Mouse (Mus musculus): Measurements from ENCODE around the gene Fam173a. TPM values are rescaled to one million over a fixed set of nuclear protein-coding genes. Genes with fewer than 3 reads are reported as not detected.

Gene Fam173a
- polyA plus RNA-seq (2014; fragmentation: Illumina TruSeq; extraction: RNeasy Lipid Tissue Mini Kit (QIAGEN cat#74804); ENCODE audit: low read depth, low replicate concordance), result 85.6 TPM

GRCm38 (mm10) chr17:25792615-25793014 is at the start of gene Fam173a:
TSS of gene Fam173a (minus strand) at chr17:25792901.

GRCm38 (mm10) chr17:25841117-25841880 is 48.6 kb upstream of the Fam173a start, which contains the start of gene Gm20683:
TSS of gene Gm20683 (minus strand) at chr17:25841763.

GRCm38 (mm10) chr17:25837076-25837410 is 44.3 kb upstream of the Fam173a start, which contains the start of gene Rhbdl1:
TSS of gene Rhbdl1 (minus strand) at chr17:25837295.

GRCm38 (mm10) chr17:25833291-25833663 is 40.6 kb upstream of the Fam173a start, which contains the start of gene Stub1:
TSS of gene Stub1 (minus strand) at chr17:25833404.

GRCm38 (mm10) chr17:25828712-25829557 is 36.2 kb upstream of the Fam173a start, which contains the start of gene Jmjd8:
TSS of gene Jmjd8 (plus strand) at chr17:25828867.

GRCm38 (mm10) chr17:25823452-25823851 is 30.8 kb upstream of the Fam173a start, which contains the start of gene Wdr24:
TSS of gene Wdr24 (plus strand) at chr17:25823627.

GRCm38 (mm10) chr17:25808789-25809605 is 16.3 kb upstream of the Fam173a start, which contains the start of gene Fbxl16:
TSS of gene Fbxl16 (plus strand) at chr17:25809085.

GRCm38 (mm10) chr17:25796951-25797369 is 4.3 kb upstream of the Fam173a start, which contains the start of gene Metrn:
TSS of gene Metrn (minus strand) at chr17:25797136.

GRCm38 (mm10) chr17:25795609-25796092 is 3.0 kb upstream of the Fam173a start, which contains the start of gene AC134908.4:
TSS of gene AC134908.4 (minus strand) at chr17:25795659.

GRCm38 (mm10) chr17:25786280-25786679 is 6.4 kb downstream of the Fam173a start, which contains the start of gene Ccdc78:
TSS of gene Ccdc78 (plus strand) at chr17:25786580.

GRCm38 (mm10) chr17:25785281-25785745 is 7.4 kb downstream of the Fam173a start, which contains the start of gene Haghl:
TSS of gene Haghl (minus strand) at chr17:25785673.

GRCm38 (mm10) chr17:25773549-25774120 is 19.1 kb downstream of the Fam173a start, which contains the start of gene Narfl:
TSS of gene Narfl (plus strand) at chr17:25773776.

GRCm38 (mm10) chr17:25754241-25754640 is 38.5 kb downstream of the Fam173a start, which contains the start of gene Msln:
TSS of gene Msln (minus strand) at chr17:25754378.

Other genes with a start within 250 kb of the Fam173a start
- 0.60 TPM for gene Sox8, start 222.2 kb downstream of the Fam173a start, polyA plus RNA-seq (2014; fragmentation: Illumina TruSeq; extraction: RNeasy Lipid Tissue Mini Kit (QIAGEN cat#74804); ENCODE audit: low read depth, low replicate concordance)
- gene Lmf1, start 213.8 kb downstream of the Fam173a start, polyA plus RNA-seq (2014; fragmentation: Illumina TruSeq; extraction: RNeasy Lipid Tissue Mini Kit (QIAGEN cat#74804); ENCODE audit: low read depth, low replicate concordance), result 20.8 TPM
- gene Gng13, start 75.7 kb downstream of the Fam173a start, polyA plus RNA-seq (2014; fragmentation: Illumina TruSeq; extraction: RNeasy Lipid Tissue Mini Kit (QIAGEN cat#74804); ENCODE audit: low read depth, low replicate concordance), result not detected
- 1.7 TPM for gene Chtf18, start 65.5 kb downstream of the Fam173a start, polyA plus RNA-seq (2014; fragmentation: Illumina TruSeq; extraction: RNeasy Lipid Tissue Mini Kit (QIAGEN cat#74804); ENCODE audit: low read depth, low replicate concordance)
- gene Rpusd1, start 65.2 kb downstream of the Fam173a start, polyA plus RNA-seq (2014; fragmentation: Illumina TruSeq; extraction: RNeasy Lipid Tissue Mini Kit (QIAGEN cat#74804); ENCODE audit: low read depth, low replicate concordance), result 10.7 TPM
- 0.11 TPM for gene Mslnl, start 56.9 kb downstream of the Fam173a start, polyA plus RNA-seq (2014; fragmentation: Illumina TruSeq; extraction: RNeasy Lipid Tissue Mini Kit (QIAGEN cat#74804); ENCODE audit: low read depth, low replicate concordance)
- gene Msln, start 38.5 kb downstream of the Fam173a start, polyA plus RNA-seq (2014; fragmentation: Illumina TruSeq; extraction: RNeasy Lipid Tissue Mini Kit (QIAGEN cat#74804); ENCODE audit: low read depth, low replicate concordance), result 26.3 TPM
- gene Narfl, start 19.1 kb downstream of the Fam173a start, polyA plus RNA-seq (2014; fragmentation: Illumina TruSeq; extraction: RNeasy Lipid Tissue Mini Kit (QIAGEN cat#74804); ENCODE audit: low read depth, low replicate concordance), result 17.1 TPM
- gene Haghl, start 7.2 kb downstream of the Fam173a start, polyA plus RNA-seq (2014; fragmentation: Illumina TruSeq; extraction: RNeasy Lipid Tissue Mini Kit (QIAGEN cat#74804); ENCODE audit: low read depth, low replicate concordance), result 27.9 TPM
- 0.32 TPM for gene Ccdc78, start 6.3 kb downstream of the Fam173a start, polyA plus RNA-seq (2014; fragmentation: Illumina TruSeq; extraction: RNeasy Lipid Tissue Mini Kit (QIAGEN cat#74804); ENCODE audit: low read depth, low replicate concordance)
- not detected for gene AC134908.4, start 2.8 kb upstream of the Fam173a start, polyA plus RNA-seq (2014; fragmentation: Illumina TruSeq; extraction: RNeasy Lipid Tissue Mini Kit (QIAGEN cat#74804); ENCODE audit: low read depth, low replicate concordance)
- 10.5 TPM for gene Metrn, start 4.2 kb upstream of the Fam173a start, polyA plus RNA-seq (2014; fragmentation: Illumina TruSeq; extraction: RNeasy Lipid Tissue Mini Kit (QIAGEN cat#74804); ENCODE audit: low read depth, low replicate concordance)
- 0.35 TPM for gene Fbxl16, start 16.2 kb upstream of the Fam173a start, polyA plus RNA-seq (2014; fragmentation: Illumina TruSeq; extraction: RNeasy Lipid Tissue Mini Kit (QIAGEN cat#74804); ENCODE audit: low read depth, low replicate concordance)
- gene Wdr24, start 30.7 kb upstream of the Fam173a start, polyA plus RNA-seq (2014; fragmentation: Illumina TruSeq; extraction: RNeasy Lipid Tissue Mini Kit (QIAGEN cat#74804); ENCODE audit: low read depth, low replicate concordance), result 14.1 TPM
- 62.1 TPM for gene Jmjd8, start 36.0 kb upstream of the Fam173a start, polyA plus RNA-seq (2014; fragmentation: Illumina TruSeq; extraction: RNeasy Lipid Tissue Mini Kit (QIAGEN cat#74804); ENCODE audit: low read depth, low replicate concordance)
- gene Stub1, start 40.5 kb upstream of the Fam173a start, polyA plus RNA-seq (2014; fragmentation: Illumina TruSeq; extraction: RNeasy Lipid Tissue Mini Kit (QIAGEN cat#74804); ENCODE audit: low read depth, low replicate concordance), result 137 TPM
- 43.9 TPM for gene Rhbdl1, start 44.4 kb upstream of the Fam173a start, polyA plus RNA-seq (2014; fragmentation: Illumina TruSeq; extraction: RNeasy Lipid Tissue Mini Kit (QIAGEN cat#74804); ENCODE audit: low read depth, low replicate concordance)
- gene Gm20683, start 48.9 kb upstream of the Fam173a start, polyA plus RNA-seq (2014; fragmentation: Illumina TruSeq; extraction: RNeasy Lipid Tissue Mini Kit (QIAGEN cat#74804); ENCODE audit: low read depth, low replicate concordance), result 17.7 TPM
- gene Rhot2, start 52.0 kb upstream of the Fam173a start, polyA plus RNA-seq (2014; fragmentation: Illumina TruSeq; extraction: RNeasy Lipid Tissue Mini Kit (QIAGEN cat#74804); ENCODE audit: low read depth, low replicate concordance), result 37.8 TPM
- gene Wdr90, start 68.6 kb upstream of the Fam173a start, polyA plus RNA-seq (2014; fragmentation: Illumina TruSeq; extraction: RNeasy Lipid Tissue Mini Kit (QIAGEN cat#74804); ENCODE audit: low read depth, low replicate concordance), result 12.3 TPM
- gene Mcrip2, start 75.9 kb upstream of the Fam173a start, polyA plus RNA-seq (2014; fragmentation: Illumina TruSeq; extraction: RNeasy Lipid Tissue Mini Kit (QIAGEN cat#74804); ENCODE audit: low read depth, low replicate concordance), result 30.4 TPM
- 50.1 TPM for gene Mettl26, start 82.2 kb upstream of the Fam173a start, polyA plus RNA-seq (2014; fragmentation: Illumina TruSeq; extraction: RNeasy Lipid Tissue Mini Kit (QIAGEN cat#74804); ENCODE audit: low read depth, low replicate concordance)
- gene Wfikkn1, start 88.0 kb upstream of the Fam173a start, polyA plus RNA-seq (2014; fragmentation: Illumina TruSeq; extraction: RNeasy Lipid Tissue Mini Kit (QIAGEN cat#74804); ENCODE audit: low read depth, low replicate concordance), result 1.1 TPM
- 22.5 TPM for gene Rab40c, start 126.8 kb upstream of the Fam173a start, polyA plus RNA-seq (2014; fragmentation: Illumina TruSeq; extraction: RNeasy Lipid Tissue Mini Kit (QIAGEN cat#74804); ENCODE audit: low read depth, low replicate concordance)
- gene Pigq, start 152.0 kb upstream of the Fam173a start, polyA plus RNA-seq (2014; fragmentation: Illumina TruSeq; extraction: RNeasy Lipid Tissue Mini Kit (QIAGEN cat#74804); ENCODE audit: low read depth, low replicate concordance), result 65.9 TPM
- gene Nhlrc4, start 152.1 kb upstream of the Fam173a start, polyA plus RNA-seq (2014; fragmentation: Illumina TruSeq; extraction: RNeasy Lipid Tissue Mini Kit (QIAGEN cat#74804); ENCODE audit: low read depth, low replicate concordance), result 2.3 TPM
- gene A930017K11Rik, start 159.7 kb upstream of the Fam173a start, polyA plus RNA-seq (2014; fragmentation: Illumina TruSeq; extraction: RNeasy Lipid Tissue Mini Kit (QIAGEN cat#74804); ENCODE audit: low read depth, low replicate concordance), result 1.3 TPM
- 18.4 TPM for gene Capn15, start 192.9 kb upstream of the Fam173a start, polyA plus RNA-seq (2014; fragmentation: Illumina TruSeq; extraction: RNeasy Lipid Tissue Mini Kit (QIAGEN cat#74804); ENCODE audit: low read depth, low replicate concordance)